Mouse (Mus musculus) adrenal gland, postnatal 14 days (tissue): Measurements from ENCODE around the gene Igf1. TPM values are rescaled to one million over a fixed set of nuclear protein-coding genes. Genes with fewer than 3 reads are reported as not detected.

Experiments
- DNase-seq: peaks from one replicate; pipeline ENCODE4 v3.0.0; 2021; ENCODE audit warnings: mixed read lengths
- long read RNA-seq, 2 experiments: library from polyadenylated mRNA; stranded (forward); transcript quantifications; one replicate each; pipeline ENCODE4 v2.0.0; 2021
- total RNA-seq: library from RNA; stranded (reverse); gene quantifications from 2 replicates; pipeline ENCODE4 v1.2.3, GENCODE M21; 2021

Igf1 gene
- total RNA-seq = 23.4 and 112 TPM in 2 replicates
- long read RNA-seq, experiment 1, full-length matches to known transcripts = 3 of 5 reads
- long read RNA-seq, experiment 1, partial matches to known transcripts = 1 of 5 reads
- long read RNA-seq, experiment 1, other reads (novel, unspliced or antisense) = 1 of 5 reads
- long read RNA-seq, experiment 2, full-length matches to known transcripts = 48 of 72 reads
- long read RNA-seq, experiment 2, partial matches to known transcripts = 10 of 72 reads
- long read RNA-seq, experiment 2, other reads (novel, unspliced or antisense) = 14 of 72 reads

DNA sequence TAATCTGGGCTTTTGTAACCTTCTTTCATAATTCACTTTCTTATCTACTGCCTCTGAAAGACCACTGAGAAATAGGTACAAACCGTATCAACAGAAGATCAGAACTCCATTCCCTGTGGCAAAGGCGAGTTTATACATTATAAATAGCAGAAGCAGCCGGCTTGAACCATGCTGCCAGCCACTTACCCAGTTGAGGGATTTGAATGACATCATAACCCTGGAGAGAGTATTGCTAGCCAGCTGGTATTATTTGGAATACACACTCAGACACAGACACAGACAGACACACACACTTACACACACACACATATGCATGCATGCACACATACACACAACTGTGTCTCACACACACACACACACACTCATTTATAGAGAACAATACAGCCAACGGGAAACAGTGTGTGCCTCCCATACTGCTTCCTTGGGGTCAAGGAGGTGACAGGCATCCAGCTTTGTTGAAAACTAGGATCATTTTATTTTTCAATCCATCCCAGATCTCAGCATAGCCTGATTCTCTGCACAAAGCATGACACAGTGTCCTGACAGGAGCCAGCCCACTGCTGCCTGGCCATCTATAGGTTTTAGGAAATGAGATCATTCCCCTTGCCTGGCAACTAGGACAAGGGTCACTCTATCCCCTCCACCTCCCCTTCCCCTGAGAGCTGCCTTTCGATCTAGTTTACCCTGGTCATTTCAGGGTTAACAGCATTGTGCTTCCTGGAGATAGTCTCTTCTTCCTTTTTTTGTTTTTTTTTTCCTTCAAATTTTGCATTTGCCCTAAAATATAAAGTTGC, at the start of gene Igf1:
Gene Igf1, plus strand, starts transcription at position 253 of the 794 bp plus-strand sequence.
- no peak for DNase-seq

DNA sequence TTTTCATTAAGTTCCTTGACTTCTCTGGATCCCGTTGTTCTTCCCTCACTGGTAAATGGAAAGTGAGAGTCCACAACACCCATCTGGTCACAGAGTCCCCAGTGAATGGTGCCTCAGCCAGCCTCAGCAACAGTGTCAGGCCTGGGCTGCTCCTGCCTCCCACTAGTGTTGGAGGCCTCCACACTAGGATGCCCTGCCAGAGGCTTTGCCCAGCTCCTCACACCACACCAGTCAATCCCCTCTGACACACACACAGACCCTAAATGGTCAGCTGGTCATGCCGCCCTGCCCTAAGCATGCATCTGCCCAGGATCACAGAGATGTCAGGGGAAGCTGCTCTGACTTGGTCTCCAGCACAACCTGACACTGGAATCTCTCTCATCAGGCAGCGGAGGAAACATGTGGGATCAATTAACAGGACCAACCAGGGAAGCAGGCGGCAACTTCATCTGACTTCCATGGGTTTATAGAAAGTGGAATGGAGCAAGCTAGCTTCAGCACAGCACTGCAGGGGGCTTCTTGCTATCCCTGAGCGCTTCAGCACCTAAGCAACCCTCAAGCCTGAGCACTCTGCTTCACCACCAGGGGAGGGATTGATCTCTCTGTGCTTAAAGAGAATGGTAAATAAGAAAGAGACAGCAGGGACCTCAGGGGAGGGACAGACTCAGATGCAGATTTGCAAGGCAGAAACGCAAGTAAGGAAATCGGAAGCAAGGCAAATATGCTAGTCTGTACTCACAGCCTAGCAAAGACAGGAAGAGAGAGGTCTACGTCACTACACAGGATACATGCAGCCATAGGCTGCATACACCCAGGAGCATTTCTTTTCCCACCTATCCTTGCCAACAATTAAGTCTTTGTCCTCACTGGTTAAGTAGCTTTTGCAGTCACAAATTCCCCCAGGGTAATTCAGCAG, 45.6 kb upstream of the Igf1 start:
- DNase-seq = no peak

DNA sequence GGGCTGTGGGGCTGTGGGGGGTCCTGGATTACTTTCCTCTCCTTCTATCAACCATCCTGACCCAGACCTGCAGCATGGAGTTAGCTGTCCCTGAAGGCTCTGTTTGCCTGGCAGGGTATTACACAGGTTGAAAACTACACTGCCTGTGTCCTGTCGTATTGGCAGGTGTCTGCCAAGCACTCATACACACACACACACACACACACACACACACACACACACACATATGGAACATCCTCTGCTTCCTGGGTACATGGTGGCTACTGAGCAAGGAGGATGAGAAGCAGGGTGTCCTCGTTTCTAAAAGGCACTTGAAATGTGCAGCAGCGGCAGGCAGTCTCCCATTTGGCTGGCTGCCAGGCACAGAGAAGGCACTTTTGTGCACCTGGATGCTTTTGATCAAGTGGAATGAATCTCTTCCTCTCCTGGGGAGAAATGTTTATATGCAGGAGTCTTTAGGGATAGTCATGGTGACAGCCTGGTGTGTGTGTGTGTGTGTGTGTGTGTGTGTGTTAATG, 44.9 kb upstream of the Igf1 start:
- DNase-seq = no peak

DNA sequence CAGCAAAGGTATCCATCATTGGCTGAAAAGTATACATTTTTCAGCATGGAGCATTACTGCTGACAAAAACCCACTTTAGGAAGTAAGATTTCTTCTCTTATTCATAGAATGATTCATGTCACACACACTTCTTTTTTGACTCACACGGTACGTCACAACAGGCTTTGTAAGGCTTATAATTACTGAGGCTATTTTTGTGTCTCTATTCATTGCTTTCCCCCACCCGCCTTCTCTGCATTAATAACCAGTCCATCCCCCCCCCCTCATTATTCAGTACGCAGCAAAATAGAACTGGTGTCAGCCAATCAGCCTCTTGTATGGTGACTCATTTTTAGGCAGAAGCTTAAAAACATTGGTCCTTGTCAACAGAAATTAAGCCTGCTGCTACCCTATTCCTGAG, 41.2 kb upstream of the Igf1 start:
- DNase-seq = no peak

DNA sequence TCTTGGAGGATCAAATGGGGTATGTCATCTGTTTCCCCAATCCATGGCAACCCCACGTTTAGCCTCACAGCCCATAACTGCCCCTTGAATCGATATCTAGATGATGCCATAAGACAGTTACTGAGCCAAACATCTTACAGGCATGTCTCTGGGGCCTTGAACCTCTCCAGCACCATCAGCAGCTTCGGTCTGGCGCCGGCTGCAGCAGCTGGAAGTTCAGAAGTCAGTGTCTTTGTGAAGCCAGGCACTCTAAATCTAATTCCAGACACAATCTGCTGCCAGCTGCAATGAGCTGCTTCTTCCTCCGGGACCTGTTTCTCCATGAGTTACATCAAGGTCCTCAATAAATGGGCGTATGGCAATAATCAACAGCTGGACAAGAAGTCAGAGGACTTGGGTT, 40.3 kb upstream of the Igf1 start:
- DNase-seq = no peak

DNA sequence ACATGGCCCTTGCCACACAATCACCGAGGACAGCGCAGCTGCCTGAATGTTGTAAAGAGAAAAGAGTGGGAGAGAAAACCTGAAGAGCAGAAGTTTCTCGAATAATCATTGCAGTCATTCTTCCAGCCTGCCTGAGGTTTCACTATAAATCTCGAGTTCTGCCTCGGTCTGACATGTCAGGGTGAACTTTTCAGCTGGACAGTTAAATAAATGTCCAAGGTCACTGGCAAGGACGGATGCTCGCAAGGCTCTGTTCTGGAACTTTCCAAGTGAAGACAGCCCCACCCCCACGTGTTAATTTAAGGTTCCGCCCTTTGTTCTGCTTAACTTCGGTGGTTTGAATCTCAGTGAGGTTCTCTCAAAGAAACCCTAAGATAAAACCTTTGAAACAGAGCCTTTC, 36.2 kb upstream of the Igf1 start:
- DNase-seq = peak; percentile 74

DNA sequence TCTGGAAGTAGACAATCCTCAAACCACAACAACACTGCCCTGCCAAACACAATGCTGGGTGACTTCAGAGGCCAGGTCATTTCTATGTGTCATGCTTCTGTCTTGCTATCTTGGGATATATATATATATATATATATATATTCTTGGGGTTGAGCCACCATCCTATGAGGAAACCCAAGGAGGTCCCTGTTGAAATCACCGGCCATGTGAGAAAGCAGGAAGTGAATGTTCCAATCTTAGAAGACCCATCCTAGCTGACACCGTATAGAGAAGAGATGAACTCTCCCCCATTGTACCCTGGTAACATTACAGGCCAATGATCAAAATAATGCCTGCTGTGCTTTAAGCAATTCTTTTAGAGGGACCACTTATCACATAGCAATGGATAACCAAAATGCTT, 28.1 kb upstream of the Igf1 start:
- DNase-seq = no peak

DNA sequence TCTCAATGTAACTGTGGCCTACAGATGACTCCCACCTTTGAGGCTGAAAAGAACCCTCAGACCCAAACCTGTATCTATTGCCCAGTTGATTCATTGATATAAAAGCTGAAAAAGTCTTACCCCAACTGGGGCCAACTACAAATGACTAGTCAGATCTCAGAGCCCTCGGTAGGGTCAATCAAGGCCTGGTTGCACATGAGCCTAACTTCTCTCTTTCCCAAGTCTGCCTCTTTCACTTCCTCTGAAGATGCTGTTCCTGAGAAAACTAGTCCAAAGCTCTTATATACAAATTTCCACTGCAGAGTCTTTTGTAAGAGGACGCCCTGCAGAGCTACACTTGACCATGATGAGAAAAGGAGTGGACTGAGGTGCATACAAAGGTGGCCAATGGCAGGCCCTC, 27.4 kb upstream of the Igf1 start:
- DNase-seq = no peak

DNA sequence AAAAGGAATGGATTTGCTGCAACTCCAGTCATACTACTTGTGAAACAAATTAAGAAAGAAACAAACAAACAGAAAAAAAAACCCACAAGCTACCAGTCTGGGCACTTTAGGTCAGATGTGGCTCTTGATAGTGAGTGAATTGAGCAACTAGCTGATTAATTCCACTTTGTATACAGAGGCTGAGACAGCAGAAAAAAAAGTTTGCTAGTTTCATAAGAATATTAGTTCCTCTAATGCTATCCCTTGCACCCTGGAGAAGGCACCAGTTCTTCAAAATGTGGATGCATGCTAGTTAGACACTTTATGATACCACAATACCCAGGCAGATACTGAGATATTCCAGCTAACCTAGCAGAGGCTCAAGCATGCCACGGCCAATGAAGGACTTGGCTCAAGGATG, 26.0 kb upstream of the Igf1 start:
- DNase-seq = no peak

DNA sequence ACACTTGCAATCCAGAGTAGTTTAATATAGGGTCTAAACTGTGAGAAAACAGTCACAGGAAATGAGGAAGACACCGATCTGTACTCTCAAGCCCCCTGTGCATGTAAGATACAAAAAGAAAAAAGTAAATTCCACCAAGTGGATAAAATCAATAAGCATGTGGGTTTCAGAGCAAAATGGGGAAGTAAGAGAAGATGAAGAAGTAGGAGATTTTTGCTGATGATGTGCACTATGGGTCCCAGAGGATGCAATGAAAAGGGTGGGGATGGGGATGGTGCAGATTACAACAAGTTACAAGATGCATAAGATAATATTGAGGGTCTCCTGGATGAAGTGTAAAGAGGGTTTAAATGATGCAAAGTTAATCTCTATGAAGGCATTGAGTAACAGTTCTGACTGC, 18.6 kb upstream of the Igf1 start:
- DNase-seq = no peak

DNA sequence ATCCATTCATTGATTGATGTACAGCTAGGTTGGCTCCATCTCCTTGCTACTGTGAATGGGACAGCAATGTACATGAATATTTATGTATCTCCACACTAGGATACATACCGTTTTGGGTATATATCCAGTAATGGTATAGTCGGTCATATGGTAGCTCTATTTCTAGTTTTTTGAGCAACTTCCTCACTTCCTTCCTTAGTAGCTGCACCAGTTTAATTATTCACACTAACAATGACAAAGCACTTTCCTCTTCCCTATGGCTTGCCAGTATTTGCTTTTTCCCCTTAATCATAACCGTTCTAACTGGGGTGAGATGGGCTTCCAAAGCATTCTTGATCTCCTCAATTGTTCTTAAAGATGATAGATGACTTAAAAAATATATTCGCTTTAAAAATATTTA, 15.6 kb upstream of the Igf1 start:
- DNase-seq = no peak

DNA sequence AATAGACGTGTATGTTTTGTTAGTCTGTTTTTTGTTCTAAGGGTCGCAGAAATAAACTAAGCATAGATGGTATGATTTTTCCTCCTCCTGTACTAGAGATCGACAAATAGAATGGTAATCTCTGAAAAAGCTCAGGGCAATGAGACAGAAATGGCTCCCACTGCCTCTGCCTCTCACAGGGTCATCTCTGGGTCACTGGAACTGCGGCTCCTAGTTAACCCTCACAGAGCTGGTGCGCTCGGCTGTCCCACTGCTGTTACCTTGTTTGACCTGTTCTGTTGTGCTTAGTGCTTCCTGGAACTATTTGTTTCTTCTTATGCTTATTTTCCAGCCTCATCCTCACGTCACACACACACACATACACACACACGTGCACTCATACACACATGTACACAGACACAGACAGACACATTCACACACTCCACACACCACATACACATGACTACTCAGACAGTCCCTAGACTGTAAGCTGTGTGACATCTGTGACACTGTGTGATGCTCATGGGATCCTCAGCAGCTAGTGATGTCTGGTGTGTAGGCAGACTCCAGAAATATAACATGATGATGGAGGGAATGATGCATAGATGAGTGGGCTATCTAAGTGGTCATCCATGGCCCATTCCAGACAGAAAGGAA, 13.0 kb upstream of the Igf1 start:
- DNase-seq = no peak

DNA sequence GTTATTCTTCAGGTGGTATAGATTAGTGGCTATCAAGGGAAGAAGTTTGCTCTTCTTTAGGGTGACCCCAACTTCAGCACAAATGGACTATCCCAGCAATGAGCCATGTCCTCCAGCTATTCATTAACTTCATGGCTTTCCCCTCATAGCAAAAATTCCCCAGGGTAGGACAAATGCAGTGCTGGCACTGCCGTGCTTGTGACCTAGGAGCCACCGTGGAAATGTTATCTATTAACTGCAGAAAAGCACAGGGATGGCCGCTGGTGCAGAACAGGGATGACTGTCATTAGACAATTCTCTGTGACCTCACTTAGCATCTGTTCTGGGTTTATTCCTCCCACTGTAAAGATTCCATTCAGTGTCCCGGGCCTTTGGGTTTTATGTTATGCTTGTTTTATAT, 10.2 kb upstream of the Igf1 start:
- DNase-seq = no peak

DNA sequence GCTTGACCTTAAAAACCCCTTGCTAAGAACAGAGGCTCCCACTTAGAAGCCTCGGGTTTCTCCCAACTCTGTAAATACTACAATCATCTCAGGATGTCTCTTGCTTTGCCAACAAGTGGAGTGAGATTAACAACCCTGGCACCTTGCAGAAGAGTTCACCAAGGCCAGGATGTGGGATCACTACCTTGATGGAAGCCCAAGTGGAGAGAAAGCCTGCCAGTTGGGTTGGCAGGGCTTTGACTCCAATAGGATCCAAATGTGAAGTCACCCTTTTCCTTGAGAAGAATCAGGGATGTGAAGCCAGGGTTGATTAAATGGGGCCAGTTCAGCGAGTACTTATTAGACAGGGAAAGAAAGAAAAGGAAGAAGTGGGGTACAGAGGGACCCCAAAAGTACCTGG, 9.6 kb upstream of the Igf1 start:
- DNase-seq = no peak

DNA sequence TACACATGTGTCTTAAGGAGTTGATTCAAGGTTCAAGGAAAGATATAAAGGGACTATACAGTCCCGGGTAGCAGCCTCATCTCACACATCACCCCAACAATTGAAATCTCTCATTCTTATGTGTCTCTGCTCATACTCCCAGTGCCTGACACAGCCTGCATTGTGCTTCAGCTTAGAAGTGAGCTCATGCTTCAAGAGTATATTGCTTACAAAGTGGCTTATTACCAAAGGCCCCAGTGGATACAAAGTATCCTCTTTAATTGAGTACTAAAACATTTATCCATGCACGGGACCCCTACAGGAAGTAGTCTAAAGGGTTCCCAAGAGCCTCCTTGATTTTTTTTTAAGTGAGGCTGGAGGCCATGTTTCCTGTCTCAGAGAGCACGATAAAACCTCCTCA, 6.6 kb upstream of the Igf1 start:
- DNase-seq = no peak

DNA sequence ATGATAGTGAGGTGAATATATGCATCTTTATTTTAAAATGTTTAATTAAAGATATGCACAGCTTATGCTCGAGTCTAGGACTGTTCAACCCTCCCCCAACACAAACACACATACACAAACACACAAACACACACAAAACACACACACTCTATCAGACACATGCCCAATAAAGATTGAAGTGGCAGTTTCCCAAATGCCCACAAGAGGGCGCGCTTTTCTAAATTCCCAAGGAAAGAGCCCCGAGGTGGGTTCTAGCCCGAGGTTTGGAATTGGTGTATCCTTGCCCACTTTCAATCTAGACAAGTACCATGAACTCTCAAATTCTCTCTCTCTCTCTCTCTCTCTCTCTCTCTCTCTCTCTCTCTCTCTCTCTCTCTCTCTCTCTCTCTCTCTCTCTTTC, 3.7 kb upstream of the Igf1 start:
- DNase-seq = peak; percentile 81

DNA sequence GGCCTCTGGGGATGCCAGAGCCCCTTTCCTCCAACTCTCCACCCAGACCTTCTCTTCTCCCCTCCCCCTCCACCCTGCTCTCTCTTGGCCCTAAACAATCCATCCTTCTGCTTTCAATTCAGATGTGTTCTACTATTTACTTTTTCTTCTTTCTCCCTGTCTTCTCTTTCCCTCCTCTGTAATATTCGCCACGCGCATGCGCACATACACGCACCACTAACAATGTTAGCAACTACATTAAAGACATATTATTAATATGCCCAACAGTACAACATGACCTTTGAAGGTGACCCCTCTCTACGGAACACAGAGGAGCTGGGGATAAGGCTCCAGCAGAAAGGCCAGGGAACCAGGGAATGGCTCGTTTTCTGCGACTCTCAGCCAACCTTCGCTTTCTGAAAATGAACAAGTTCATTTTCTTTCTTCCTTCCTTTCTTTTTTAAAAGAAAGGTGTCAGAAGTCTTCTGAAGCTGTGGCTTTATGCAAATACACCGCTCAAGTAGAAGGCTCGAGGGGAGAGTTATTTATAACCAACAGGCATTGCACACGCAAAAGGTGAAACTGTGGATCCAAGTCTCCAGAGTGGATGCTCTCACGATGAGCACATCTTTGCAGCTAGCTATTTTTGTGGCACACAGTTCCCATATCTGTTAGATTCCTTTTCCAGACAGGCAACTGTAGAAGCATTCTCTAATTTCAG, 2.5 kb upstream of the Igf1 start:
- DNase-seq = no peak

DNA sequence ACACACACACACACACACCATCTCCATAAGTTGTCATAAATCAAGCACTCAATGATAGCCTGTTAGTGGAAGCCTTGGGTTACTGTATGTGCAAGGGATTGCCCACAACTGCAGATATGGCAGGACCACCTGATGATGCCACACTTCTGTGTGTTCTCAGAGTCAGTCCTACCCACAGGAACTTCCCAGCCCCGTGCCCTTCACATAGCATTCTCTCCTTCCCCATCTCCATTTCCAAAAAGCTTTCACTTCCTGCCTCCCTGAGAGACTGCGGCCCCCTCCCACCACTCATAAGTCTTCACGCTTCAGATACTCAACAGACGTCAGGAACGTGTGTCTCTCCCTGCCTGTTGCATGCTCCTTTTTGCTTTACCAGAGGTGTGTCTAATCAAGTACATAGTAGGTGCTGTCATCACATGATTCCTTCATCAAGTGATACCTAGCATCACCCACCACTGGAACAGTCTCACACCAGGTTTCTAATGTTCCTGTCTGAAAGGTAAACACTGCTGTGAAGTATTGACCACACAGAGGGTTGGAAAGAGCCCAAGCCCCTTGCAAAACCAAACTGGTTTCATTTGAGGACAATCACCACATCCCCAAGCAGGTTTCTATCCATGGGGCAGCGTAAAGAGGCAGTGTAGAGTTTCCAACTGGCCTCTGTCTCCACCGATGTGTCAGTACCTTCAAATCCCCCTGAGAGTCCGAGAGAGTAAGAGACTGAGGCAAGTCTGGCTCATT, 680 bp upstream of the Igf1 start:
- DNase-seq = no peak

DNA sequence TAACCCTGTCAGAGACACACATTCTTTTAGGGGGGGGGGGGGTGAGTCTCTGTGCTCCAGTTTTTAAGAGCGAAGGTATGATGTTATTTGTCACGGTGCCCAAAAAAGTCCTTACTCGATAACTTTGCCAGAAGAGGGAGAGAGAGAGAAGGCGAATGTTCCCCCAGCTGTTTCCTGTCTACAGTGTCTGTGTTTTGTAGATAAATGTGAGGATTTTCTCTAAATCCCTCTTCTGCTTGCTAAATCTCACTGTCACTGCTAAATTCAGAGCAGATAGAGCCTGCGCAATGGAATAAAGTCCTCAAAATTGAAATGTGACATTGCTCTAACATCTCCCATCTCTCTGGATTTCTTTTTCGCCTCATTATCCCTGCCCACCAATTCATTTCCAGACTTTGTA, 874 bp downstream of the Igf1 start:
- DNase-seq = peak; percentile 22

DNA sequence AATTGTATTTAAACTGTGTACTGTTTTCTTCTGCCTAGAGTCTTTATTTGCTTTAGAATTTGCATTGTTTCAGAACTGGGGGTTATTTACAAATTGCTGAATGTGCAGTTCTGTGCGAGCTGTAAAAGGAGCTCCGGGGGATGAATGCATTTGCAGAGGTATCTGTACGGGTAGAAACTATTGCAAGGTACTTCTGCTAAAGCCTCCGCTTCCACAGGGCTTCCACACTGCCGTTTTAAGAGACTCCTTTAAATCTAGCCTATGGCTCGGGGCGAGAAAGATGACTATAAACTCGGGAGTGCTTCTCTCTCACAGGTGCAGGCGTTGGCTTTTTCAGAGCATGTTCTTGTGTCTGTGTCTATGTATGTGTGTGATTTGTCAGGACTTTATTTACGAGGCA, 1.4 kb downstream of the Igf1 start:
- DNase-seq = no peak
